Mouse (Mus musculus): Measurements from ENCODE around the gene Olfr867.

The Olfr867 gene

GRCm38 (mm10) chr9:20057462-20057861 lies at the start of gene Olfr867:
Gene Olfr867 (minus strand): TSS chr9:20057562.
- no peak for DNase-seq

DNA sequence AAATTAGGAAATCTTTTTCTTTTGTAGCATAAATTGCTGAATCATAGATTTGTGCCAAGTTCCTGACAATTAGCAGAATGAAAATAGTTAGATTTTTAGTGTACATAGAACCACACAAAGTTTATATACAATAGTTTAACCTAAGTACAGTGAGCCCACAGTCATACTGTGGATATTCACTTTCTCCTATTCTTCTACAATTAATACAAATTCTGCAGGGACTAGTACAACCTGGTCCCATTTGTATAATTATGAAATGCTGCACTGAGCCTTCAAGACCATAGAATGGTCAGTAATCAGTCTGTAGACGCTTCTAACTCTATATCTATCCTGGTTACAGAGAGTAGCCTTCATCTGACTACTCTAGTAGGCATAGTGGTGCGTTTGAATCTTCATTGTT lies 41.0 kb upstream of the Olfr867 start, which contains the start of gene Olfr868:
TSS of gene Olfr868 (plus strand) at position 301 of the 400 bp plus-strand sequence.
- DNase-seq, result no peak

DNA sequence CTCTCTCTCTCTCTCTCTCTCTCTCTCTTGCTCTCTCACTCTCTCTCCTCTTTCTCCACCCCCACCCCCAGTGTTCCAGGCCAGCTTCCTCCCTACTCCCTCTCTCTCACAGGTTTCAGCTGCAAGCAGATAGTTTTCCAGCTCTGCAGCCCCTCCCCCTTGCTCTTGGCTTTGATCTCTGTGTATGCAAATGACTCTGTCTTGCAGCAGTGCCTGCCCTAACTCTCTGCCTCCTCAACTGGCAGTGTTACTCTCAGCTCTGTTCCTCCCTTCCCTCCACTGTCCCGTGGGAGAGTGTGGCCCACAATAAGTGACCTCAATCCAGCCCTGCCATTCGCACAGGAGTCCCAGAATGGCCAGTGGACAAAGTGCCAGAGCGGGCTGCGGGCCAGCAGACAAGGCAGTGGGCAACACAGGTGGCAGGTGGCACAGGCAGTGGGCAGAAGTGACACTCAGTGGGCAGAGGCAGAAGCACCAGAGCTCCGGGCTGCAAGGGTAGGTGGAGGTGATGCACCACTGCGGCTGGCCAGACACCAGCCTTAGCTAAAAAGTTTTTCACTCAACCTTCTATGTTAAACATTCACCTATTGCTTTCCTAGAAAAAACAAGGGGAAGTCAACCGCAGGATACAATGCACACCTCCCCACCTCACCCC lies 16.3 kb upstream of the Olfr867 start:
- peak in 1 of 2 experiments; percentile 2 for DNase-seq

- no peak for DNase-seq
Observed at GRCm38 (mm10) chr9:20071291-20071690, 13.9 kb upstream of the Olfr867 start.

DNA sequence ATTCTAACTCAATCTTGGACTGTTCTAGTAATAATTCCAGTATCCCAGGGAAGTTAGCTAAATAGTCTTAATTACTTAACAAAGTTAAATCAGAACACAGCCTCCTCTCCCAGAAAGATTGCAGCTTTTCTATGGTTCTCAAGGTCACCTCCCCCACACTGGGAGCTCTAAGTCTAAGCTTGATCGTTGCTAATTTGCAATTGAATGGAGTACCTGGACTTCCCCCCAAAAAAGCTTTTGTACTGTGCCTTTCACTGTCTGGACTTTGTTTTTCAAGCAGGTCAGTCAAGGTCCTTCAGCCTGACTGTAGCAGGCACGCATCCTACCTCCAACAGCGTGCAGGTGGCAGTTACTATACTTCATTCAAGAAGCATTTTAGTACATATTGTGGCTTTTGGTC lies 12.9 kb upstream of the Olfr867 start:
- no peak for DNase-seq

DNA sequence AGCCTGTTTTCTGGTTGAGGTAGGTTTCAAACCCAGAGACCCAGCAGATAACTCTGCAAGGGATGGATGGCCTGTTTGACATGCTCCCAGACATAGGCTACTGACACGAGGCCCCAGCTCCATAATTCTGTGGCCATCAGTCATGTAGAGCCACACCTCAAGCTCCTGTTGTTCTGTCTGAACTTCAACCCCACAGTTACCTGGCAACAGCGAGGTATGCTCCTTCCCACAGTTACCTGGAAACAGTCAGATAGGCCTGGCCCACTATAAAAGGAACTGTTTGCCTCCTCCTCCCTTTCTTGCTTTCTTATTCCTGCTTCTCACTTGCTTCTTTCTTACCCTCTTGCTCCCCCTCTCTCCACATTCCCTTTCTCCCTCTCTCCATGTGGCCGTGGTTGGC lies 9.4 kb downstream of the Olfr867 start:
- no peak for DNase-seq

DNA sequence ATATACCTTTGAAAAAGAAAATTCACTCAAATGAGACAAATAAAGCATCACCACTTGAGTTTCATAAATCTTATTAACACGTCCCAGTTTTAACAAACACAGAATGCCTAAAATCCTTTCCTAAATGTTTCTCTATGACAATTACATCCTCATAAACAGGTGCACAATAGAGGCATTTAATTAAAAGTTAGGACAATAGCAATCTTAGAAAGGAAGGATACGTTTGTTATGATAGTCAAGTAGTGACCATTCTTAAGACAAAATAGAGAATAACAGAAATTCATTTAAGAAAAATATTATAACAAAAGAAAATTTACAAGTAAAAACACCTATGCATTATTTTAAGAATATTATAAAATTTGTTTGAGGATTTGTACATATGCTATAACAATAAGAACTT lies 29.4 kb downstream of the Olfr867 start, which contains the start of gene Olfr866:
TSS of gene Olfr866 (minus strand) at position 101 of the 400 bp plus-strand sequence.
- no peak for DNase-seq

Measured in cerebellum, postnatal 36 days (tissue).